Mouse (Mus musculus): ENCODE data around the gene Clic4. TPM values are rescaled to one million over a fixed set of nuclear protein-coding genes. Genes with fewer than 3 reads are reported as not detected.

Clic4 gene
- polyA plus RNA-seq, 2 experiments = 68.0 to 88.2 TPM

DNA sequence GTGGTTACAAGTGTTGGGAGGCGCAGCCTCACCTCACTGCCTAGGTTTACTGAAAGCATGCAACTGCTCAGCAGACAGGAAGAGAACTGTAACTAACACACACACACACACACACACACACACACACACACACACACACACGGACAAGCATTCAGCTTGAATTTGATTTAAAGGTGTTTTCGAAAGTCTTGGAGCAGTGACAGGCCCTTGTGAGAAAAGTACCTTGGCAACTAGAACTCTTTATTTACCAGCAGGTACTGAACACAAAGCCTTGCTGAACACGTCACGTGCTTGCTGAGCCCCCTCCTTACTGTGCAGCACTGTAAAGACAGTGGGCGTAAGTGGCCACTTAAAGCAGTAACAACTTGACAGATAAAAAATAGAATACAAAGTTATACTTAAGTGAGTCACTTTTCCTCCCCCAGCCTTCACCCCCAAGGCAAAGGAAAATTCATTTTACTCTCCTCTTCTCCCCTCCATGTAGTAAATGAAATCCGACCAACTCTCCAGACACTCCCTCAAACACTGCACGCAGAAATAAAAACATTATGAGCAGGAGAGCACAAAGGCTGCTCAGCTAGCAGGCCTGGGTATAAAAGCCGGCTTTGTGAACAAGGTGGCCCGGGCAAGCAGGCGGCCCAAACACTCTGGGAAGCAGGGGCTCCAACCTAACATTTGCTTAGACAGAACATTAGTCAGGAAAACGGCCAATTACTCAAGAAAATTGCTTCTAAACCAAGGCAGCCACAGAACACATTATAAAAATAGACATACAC lies 50.8 kb downstream of the Clic4 start:
- no peaks in the 10 kb centered on the region for H3K27me3 ChIP-seq (ENCODE audit: control insufficient read depth, insufficient read depth, low read length)
- no peak overlapping the region for H3K4me2 ChIP-seq (replicated peaks; ENCODE audit: low read depth, low read length, severe bottlenecking)
- H3K9ac ChIP-seq (ENCODE audit: low read depth, low read length, severe bottlenecking) = no peak overlapping the region
- peaks cover 9% of the 10 kb centered on the region for H3K4me1 ChIP-seq (ENCODE audit: control insufficient read depth, insufficient read depth, low read length)
- peak overlapping the region; percentile 77 for H3K27ac ChIP-seq (replicated peaks; ENCODE audit: low read depth, low read length)
- no peak for TF ChIP-seq POLR2A (IDR thresholded peaks at IDR 0.05; ENCODE audit: borderline replicate concordance, extremely low read depth, insufficient read depth, insufficient read length)
- H3K36me3 ChIP-seq (ENCODE audit: control insufficient read depth, insufficient read depth, low read length) = peaks cover 66% of the 10 kb centered on the region
- no peak overlapping the region for H3K4me3 ChIP-seq (replicated peaks; ENCODE audit: low read length)
- no peaks in the 10 kb centered on the region for H3K9me3 ChIP-seq (ENCODE audit: control insufficient read depth, low read length)
- ATAC-seq (ENCODE audit: low FRiP score, low read depth) (peak; percentile 62), DNase-seq (ENCODE audit: low spot score) (no peak)
- WGBS = 58% methylated on average over 12 of the region's 12 CpGs

DNA sequence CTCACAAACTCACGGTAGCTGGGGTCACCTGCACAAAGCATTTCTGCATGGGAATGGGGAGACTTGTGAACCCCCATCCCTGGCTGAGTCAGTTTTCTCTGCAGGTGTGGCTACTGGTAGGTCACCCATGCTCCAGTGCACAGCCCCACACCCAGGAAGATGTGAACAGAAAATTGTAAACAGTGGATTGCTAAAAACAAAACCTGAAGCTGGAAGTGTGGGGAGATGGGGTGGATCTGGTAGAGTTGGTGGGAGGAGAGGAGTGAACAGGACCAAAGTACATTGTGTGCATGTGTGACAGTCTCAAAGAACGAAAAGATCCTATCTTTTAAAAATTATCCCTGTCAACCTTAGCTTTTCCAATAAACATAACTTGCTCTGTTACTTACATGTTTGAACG lies 52.0 kb downstream of the Clic4 start:
- Histone ChIP-seq H3K27me3 (ENCODE audit: control insufficient read depth, insufficient read depth, low read length) (no peaks in the 10 kb centered on the region), H3K4me3 (replicated peaks; ENCODE audit: low read length) (no peak overlapping the region), H3K9me3 (ENCODE audit: control insufficient read depth, low read length) (no peaks in the 10 kb centered on the region), H3K4me1 (ENCODE audit: control insufficient read depth, insufficient read depth, low read length) (peaks cover 9% of the 10 kb centered on the region), H3K27ac (replicated peaks; ENCODE audit: low read depth, low read length) (no peak overlapping the region), H3K4me2 (replicated peaks; ENCODE audit: low read depth, low read length, severe bottlenecking) (no peak overlapping the region), H3K36me3 (ENCODE audit: control insufficient read depth, insufficient read depth, low read length) (peaks cover 73% of the 10 kb centered on the region), H3K9ac (ENCODE audit: low read depth, low read length, severe bottlenecking) (no peak overlapping the region)
- 77% methylated on average over 3 of the region's 3 CpGs for WGBS
- TF ChIP-seq POLR2A (IDR thresholded peaks at IDR 0.05; ENCODE audit: borderline replicate concordance, extremely low read depth, insufficient read depth, insufficient read length) = no peak
- DNase-seq (ENCODE audit: low spot score) (no peak), ATAC-seq (ENCODE audit: low FRiP score, low read depth) (no peak)

DNA sequence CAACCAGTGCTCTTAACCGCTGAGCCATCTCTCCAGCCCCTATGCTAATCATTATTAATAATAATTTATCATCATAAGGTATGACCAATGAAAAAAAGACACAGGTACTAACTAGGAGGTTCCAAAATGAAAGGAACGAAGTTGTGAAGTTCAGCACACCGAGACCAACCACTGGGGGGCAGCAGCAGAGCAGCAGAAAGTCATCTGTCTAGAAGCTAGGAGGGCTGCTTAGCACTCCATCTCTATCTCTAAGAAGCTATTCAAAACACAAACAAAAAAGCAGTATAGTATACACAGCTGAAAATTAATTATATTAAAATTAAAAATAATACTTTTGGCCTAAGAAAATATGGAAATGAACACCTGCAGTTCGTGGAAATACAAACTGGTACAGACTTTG lies 53.0 kb downstream of the Clic4 start:
- WGBS = 53% methylated on average over 4 of the region's 4 CpGs
- no peak overlapping the region for H3K4me3 ChIP-seq (replicated peaks; ENCODE audit: low read length)
- peaks cover 72% of the 10 kb centered on the region for H3K36me3 ChIP-seq (ENCODE audit: control insufficient read depth, insufficient read depth, low read length)

DNA sequence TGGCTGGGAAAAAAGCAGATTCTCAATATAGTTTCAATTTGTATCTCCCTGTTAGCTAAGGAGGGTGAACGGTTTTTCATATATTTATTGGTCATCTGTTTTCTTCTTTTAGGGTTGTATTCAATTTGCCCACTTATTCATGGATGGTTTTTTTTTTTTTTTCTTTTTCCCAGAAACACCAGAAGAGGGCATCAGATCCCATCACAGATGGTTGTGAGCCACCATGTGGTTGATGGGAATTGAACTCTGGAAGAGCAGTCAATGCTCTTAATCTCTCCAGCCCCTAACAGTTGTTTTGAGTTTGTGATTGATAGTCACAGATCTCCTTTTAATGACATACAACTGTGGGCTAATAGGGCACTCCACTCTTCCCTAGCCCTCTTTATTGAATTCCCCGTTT lies 62.8 kb downstream of the Clic4 start:
- DNase-seq (ENCODE audit: low spot score) = no peak
- ATAC-seq (ENCODE audit: low FRiP score, low read depth) = no peak
- Histone ChIP-seq H3K4me3 (replicated peaks; ENCODE audit: low read length) (no peak overlapping the region), H3K27ac (replicated peaks; ENCODE audit: low read depth, low read length) (no peak overlapping the region), H3K9ac (ENCODE audit: low read depth, low read length, severe bottlenecking) (no peak overlapping the region), H3K27me3 (ENCODE audit: control insufficient read depth, insufficient read depth, low read length) (peaks cover 12% of the 10 kb centered on the region; the same call in 1 of the 2 replicates), H3K4me1 (ENCODE audit: control insufficient read depth, insufficient read depth, low read length) (no peaks in the 10 kb centered on the region; the same call in 1 of the 2 replicates), H3K9me3 (ENCODE audit: control insufficient read depth, low read length) (no peaks in the 10 kb centered on the region), H3K4me2 (replicated peaks; ENCODE audit: low read depth, low read length, severe bottlenecking) (no peak overlapping the region), H3K36me3 (ENCODE audit: control insufficient read depth, insufficient read depth, low read length) (peaks cover 17% of the 10 kb centered on the region)
- no peak for TF ChIP-seq POLR2A (IDR thresholded peaks at IDR 0.05; ENCODE audit: borderline replicate concordance, extremely low read depth, insufficient read depth, insufficient read length)
- WGBS = 61% methylated on average over 2 of the region's 2 CpGs

More for the DNA sequence above, 53.0 kb downstream of the Clic4 start:
- DNase-seq (ENCODE audit: low spot score) = peak; percentile 89
- H3K27me3 ChIP-seq (ENCODE audit: control insufficient read depth, insufficient read depth, low read length) = no peaks in the 10 kb centered on the region
- H3K4me1 ChIP-seq (ENCODE audit: control insufficient read depth, insufficient read depth, low read length) = peaks cover 9% of the 10 kb centered on the region
- no peaks in the 10 kb centered on the region for H3K9me3 ChIP-seq (ENCODE audit: control insufficient read depth, low read length)
- no peak overlapping the region for H3K9ac ChIP-seq (ENCODE audit: low read depth, low read length, severe bottlenecking)
- H3K27ac ChIP-seq (replicated peaks; ENCODE audit: low read depth, low read length) = no peak overlapping the region
- H3K4me2 ChIP-seq (replicated peaks; ENCODE audit: low read depth, low read length, severe bottlenecking) = no peak overlapping the region
- no peak for TF ChIP-seq POLR2A (IDR thresholded peaks at IDR 0.05; ENCODE audit: borderline replicate concordance, extremely low read depth, insufficient read depth, insufficient read length)
- ATAC-seq (ENCODE audit: low FRiP score, low read depth) = peak; percentile 54; the same call in 1 of the 2 replicates

DNA sequence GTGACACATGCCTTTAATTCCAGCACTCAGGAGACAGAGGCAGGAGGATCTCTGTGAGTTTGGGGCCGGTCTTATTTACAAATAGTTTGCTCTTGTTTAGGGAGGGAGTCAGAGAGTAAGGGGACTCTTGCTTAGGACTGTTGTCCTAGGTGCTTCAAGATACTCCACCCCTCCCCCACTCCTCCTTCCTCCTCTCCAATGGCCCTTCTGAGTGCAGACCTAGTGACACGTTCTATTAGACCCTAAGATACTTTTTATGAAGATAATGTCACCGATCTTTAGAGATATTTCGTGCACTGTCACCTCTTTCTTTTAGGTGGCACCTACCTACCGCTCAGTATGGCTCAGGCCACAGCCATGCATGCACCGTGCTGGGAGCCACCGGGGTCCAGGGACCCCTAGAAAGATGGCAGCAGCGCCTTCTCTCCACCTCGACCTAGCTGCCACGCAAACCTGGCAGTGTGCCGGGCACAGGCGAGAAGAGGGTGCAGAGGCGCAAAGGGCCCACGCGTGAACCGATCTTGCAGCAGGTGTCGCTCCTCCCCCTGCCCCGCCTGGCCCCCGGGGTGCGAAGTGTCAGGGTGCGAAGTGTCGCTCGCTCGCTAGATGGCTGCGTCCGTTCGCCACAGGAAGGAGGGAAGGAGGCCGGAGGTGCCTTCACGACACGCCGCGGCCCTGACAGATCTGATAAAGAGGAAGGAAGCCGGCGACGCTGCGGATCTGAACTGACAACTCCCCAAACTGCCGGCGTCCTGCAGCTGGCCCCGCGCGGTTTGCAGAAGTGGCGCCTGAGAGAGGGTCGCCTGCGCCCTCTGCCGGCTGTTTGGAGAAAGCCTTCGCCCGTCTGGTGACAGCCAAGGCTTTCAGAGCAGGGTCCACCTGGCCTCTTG lies 66.7 kb downstream of the Clic4 start:
- Histone ChIP-seq H3K9ac (ENCODE audit: low read depth, low read length, severe bottlenecking) (peak overlapping the region; percentile 17; the same call in 1 of the 2 replicates), H3K9me3 (ENCODE audit: control insufficient read depth, low read length) (no peaks in the 10 kb centered on the region), H3K4me3 (replicated peaks; ENCODE audit: low read length) (peak overlapping the region; percentile 38), H3K36me3 (ENCODE audit: control insufficient read depth, insufficient read depth, low read length) (no peaks in the 10 kb centered on the region), H3K4me2 (replicated peaks; ENCODE audit: low read depth, low read length, severe bottlenecking) (peak overlapping the region; percentile 71), H3K27ac (replicated peaks; ENCODE audit: low read depth, low read length) (no peak overlapping the region), H3K4me1 (ENCODE audit: control insufficient read depth, insufficient read depth, low read length) (peaks cover 5% of the 10 kb centered on the region; the same call in 1 of the 2 replicates), H3K27me3 (ENCODE audit: control insufficient read depth, insufficient read depth, low read length) (peaks cover 26% of the 10 kb centered on the region)
- DNase-seq (ENCODE audit: low spot score) (peak; percentile 91), ATAC-seq (ENCODE audit: low FRiP score, low read depth) (peak; percentile 65; the same call in 1 of the 2 replicates)
- TF ChIP-seq POLR2A (IDR thresholded peaks at IDR 0.05; ENCODE audit: borderline replicate concordance, extremely low read depth, insufficient read depth, insufficient read length) = no peak
- 3% methylated on average over 38 of the region's 47 CpGs for WGBS

Data from limb, embryonic 14.5 days (tissue).